Mouse (Mus musculus): Measurements from ENCODE around the gene Fgfr2. TPM values are rescaled to one million over a fixed set of nuclear protein-coding genes. Genes with fewer than 3 reads are reported as not detected.
A peak's percentile ranks its signal among the peaks of the same experiment; 100 is the strongest.

Fgfr2 gene
- total RNA-seq, 2 experiments from 2014 or later = 190 to 480 TPM

DNA sequence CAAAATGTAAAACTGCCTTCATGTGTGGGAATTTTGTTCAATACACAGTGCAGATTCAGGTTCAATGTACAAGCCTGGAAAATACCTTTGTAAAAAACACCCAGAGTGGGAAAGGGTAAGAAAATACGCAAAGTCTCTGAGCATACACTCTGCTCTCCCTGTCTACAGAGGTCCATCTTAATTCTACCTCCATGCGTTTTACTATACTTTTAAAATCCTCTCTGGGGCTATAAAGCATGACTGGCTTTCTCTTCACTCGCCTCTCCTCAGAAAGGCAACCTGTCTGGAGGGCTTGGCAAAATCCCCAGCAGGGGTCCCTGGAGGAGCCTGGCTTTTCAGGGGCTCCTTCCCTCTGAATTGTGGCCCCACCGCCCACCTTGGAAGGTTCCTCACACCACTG lies 2933.2 kb downstream of the Fgfr2 start:
- no peak for DNase-seq

DNA sequence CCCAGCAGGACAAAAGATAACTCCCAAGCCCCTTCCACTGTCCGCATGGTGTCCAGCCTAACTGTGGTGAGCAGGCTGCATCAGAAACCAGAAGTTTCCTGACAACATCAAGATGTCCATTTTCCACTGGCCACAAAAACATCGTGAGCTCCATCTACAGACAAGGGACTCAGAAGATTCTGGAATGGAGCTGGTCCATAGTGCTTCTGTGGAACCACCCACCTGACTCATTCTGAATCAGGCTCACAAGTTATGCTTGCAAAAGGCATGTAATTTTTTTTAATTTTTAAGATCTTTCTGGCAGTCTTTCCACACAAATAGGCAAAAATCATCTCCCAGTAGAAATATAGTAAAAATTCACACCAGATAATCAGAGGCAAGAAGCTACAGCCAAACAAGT lies 2935.0 kb downstream of the Fgfr2 start:
- DNase-seq = peak in 1 of 2 experiments; percentile 57

DNA sequence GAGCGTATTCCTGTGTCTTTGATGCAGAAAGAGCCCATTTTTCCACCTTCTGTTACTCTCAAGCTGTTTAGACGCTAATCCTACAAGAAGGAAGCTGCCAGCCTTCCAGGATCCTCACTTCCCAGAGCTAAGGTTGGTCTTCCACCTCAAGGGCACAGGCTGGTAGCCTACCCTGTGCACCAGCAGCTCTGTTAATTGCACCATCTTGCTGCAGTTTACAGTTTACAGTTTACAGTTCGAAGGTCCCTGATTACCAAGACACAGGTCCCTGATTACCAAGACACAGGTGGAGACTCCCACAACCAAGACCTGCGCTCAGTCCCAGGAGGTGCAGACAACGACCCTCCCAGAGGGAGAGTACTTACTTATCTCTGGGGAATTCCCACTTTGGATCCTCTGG lies 2938.3 kb downstream of the Fgfr2 start:
- no peak for DNase-seq

DNA sequence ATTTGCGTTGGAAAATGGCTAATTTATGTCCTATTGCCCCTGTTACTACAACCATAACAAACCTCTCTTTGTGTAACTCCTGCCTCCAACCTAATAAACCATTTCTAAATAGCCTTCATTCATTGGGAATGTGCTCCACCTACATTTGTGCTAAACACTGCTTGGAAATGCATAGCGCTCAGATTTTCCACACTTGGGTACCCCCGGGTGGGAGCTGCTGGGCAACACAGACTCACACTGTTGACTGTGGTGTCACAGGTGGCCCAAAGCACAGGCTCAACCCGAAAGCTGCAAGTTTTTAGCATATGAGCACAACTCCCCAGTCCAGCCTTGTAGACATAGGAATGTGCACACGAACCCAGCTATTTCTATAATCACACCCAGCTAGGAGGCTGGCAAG lies 2939.2 kb downstream of the Fgfr2 start:
- no peak for DNase-seq

DNA sequence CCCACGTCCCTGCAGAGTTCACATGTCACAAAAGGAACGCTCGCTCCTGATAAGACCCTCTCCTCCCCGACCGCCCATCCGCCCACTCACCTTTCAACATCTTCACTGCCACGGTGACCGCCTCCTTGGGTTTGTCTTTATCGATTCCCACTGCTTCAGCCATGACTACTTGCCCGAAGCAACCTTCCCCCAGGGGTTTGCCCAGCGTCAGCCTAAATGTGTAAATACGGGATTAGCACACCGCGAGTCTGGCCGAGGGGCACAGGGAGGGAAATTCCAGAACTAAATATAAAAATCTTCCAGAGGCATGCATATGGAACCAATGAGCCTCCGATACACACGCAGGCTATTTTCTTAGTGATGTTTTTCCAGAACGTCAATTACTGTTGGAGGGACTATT lies 2940.6 kb downstream of the Fgfr2 start:
- no peak for DNase-seq

GRCm38 (mm10) chr7:130178991-130179390 lies 2944.2 kb downstream of the Fgfr2 start:
- peak; percentile 28 to 64 for DNase-seq

DNA sequence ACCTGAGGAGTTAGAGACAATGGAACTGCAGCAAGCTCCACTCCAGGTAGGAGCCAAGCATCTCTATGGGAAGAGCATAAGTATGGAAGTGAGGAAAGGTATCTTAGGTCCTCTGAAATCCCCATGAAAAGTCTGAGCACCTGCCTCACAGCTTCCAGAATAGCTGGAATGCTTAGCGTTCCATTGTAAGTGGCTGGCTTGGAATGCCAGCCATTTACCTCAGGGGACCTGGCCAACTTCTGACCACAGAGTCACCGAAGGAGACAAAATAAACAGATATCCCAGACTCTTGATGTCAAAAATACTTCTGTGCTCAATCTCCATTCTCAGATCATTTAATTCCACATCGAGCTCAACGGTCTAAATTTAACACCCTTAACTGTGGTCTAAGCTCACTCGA lies 2946.1 kb downstream of the Fgfr2 start:
- no peak for DNase-seq

- DNase-seq = peak; percentile 33 to 43
Observed at GRCm38 (mm10) chr7:130174525-130174924, 2948.6 kb downstream of the Fgfr2 start.

DNA sequence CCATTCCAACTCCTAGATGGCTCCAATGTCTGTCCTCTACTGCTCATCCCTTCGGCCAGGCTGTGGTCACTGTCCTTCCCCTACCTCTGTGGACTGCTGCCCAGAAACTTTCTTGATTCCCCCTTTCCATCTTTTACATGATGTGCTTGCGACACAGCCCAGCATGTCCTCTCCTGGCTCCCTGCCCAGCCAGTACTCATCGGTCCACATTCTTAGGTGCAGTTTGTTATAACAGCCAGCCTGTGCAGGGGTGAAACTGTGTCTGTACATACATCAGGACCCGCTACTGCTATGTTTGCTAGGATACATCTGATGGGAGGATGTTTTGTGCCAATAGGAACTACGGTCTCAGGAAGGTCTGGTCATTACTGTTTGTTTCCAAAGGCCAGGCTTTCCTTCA lies 2949.2 kb downstream of the Fgfr2 start:
- peak; percentile 79 to 88 for DNase-seq

DNA sequence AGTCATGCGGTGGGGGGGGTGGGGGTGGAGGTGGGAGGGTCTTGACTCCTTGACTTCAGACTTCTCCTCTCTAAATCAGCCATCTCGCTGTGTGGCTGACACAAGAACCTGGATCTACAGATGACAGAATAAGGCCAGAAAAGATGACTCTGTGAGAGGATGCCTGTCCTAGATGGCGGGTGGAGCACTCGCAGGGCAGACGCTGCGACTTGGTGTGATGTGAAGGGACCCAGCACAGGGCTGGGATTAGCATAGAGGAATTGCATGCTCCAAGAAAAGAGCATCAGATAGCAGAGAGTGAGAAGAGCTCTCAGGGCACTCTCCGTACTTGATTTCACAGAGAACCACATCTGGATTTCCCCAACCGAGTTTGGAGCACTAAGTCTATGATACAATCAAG lies 2953.0 kb downstream of the Fgfr2 start:
- DNase-seq = no peak

DNA sequence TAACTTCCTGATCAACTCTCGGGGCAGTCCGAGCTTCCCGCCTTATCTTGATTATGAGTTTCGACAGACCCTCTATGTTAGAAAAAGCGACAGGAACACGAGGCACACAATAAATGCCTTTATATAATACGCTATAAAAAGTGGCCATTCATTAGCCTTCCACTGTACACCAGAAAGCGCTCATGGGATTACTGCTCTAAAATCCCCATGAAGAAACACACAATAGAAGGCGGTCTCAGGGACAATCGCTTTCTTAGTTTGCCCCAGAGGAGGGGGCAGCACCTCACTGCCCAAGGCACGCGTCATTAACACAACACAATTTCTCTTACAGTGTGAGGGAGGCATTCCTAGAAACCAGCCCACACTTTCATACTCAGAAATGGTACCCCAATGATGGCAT lies 2954.9 kb downstream of the Fgfr2 start:
- no peak for DNase-seq

- DNase-seq = no peak
Observed at GRCm38 (mm10) chr7:130167261-130167660, 2955.9 kb downstream of the Fgfr2 start.

DNA sequence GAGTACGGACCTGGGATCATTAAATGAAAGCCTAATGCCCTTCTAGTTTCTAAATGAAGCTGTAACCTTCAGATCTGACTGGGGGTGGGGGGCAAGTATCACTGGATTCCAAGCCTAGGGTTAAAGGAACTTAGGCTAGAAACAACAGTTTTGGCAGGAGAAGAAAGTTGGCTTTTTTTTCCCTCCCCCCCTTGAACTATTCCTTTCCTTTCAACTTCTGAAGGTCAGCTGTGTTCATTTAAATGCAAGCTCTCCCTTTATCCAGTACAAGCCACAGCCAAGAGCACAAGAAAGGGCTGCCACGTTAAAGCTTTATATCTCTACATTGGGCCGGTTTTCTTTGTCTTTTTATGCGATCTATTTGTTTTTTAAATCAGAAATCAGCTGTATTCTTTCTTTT lies 2957.0 kb downstream of the Fgfr2 start:
- DNase-seq = peak in 1 of 2 experiments; percentile 42

DNA sequence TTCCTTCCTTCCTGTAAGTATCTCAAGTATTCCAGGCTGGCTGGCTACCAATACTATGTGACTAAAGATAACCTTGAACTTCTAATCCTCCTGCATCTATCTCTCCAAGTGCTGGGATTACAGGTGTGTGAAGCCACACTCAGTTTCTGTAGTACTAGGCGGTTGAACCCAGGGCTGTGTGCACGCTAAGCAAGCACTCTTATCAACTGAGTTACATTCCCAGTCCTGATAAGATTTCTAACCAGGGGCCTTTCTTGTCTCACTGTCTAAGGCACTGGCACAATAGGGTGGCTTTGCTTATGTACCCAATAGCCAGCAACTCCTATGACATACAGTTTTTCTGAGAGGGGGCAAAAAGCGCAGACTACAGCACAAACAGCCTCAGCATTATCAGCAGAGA lies 2957.7 kb downstream of the Fgfr2 start:
- no peak for DNase-seq

DNA sequence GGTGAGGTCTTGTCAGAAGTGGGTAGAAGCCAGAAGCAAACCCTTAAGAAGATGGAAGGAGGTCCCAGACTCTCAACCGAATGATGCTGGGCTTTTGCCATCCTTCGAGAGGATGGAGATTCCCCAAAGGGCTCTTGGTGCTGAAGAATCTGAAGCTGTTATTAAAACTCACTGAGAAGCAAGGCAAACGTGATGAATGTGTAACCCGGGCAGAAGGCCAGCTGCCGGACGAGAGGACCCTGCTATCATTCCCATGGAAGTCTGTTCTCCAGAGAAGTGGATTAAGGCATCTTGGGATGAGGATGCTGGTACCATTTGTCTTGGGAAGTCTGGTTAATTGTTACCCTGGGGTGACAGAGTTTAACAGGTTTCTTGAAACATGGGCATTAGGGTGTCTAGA lies 2960.4 kb downstream of the Fgfr2 start:
- DNase-seq = peak; percentile 26 to 55

GRCm38 (mm10) chr7:130161581-130161980 lies 2961.6 kb downstream of the Fgfr2 start:
- no peak for DNase-seq

- DNase-seq = peak; percentile 29 to 50
Observed at GRCm38 (mm10) chr7:130158845-130159244, 2964.3 kb downstream of the Fgfr2 start.

- no peak for DNase-seq
Observed at GRCm38 (mm10) chr7:130153363-130153969, 2969.7 kb downstream of the Fgfr2 start.

DNA sequence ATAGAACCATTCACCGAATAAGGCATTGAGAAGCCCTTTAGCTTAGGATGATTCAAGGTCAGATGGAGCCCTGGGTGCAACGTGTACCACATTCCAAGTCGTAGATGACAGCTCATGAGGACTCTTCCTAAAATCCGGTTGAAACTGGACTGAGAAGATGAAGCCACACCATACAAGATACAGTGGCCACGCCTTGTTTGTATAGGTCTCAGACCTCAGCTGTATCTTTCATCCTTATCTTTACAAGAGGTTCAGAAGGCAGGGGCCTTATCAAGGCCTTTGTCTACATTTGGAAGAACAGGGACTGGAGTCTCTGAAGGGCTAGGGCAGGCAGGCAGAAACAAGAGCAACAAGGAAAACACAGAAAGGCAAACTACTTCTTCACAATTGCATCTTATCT lies 2974.2 kb downstream of the Fgfr2 start:
- DNase-seq = no peak

DNA sequence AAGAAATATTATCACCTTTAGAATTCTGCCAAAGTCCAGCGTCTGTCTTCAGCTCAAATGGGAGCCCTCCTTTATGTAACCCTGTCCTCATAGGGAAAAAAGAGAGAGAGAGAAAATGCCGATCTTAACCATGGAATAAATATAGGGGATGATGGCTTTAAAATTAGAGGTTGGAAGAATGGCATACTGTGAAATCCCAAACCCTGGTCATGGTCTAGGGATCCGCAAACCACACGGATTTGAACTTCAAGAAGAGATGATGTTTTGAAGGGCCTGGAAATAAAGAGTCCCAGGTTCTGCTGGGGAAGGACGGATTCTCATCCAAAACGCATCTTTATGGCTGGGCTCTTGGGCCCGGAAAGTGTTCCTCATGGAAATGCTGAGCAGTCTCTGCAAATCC lies 2975.9 kb downstream of the Fgfr2 start:
- no peak for DNase-seq

- DNase-seq = no peak
Observed at GRCm38 (mm10) chr7:130145211-130145610, 2977.9 kb downstream of the Fgfr2 start.

DNA sequence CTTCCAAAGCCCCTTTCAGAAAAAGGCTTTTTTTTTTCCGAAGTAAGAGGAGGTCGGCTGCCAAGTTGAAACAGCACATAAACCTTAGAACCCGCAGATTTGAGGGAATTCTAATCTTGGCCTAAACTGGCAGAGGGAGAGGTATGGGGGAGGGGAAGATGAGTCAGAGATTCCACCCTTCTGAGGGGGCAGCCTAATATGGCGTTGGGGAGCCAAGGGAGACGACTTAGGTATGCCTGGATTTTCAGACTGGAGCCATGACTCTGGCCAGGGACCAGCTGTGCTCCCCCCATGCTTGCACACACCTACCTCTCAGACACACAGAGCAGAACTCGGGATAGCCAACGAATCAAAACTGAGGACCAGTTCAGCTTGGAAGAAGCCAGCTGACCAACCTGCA lies 2979.8 kb downstream of the Fgfr2 start:
- no peak for DNase-seq

- no peak for DNase-seq
Observed at GRCm38 (mm10) chr7:130141088-130141873, 2981.9 kb downstream of the Fgfr2 start.

DNA sequence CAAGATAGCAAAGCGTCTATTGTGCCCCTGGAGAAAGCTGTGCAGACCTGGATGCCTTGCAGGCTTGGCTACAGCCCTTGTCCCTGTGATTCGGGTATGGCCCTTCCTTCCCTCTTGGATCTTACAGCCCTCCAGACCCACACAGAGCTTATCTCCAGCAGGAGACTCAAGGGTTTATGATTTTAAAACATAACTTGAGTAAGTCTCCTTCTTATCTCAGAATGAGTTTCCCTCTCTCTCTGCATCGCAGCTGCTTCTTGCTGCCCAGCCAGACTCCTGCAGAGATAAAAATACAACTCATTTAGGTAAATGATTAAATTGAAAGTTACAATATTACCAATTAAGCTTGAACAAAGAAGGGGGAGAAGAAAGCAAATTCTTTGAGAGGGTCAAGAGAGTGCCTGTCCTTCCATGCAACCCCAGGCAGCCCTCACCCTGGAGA lies 2988.2 kb downstream of the Fgfr2 start:
- DNase-seq = no peak

Data from adrenal gland, postnatal 36 days (tissue).